Mouse (Mus musculus): ENCODE results near the gene Nf1.
A peak's percentile ranks its signal among the peaks of the same experiment; 100 is the strongest.

Nf1 gene

GRCm38 (mm10) chr11:79460756-79461450, 121.4 kb downstream of the Nf1 start:
- DNase-seq (ENCODE audit: low read depth) = no peak

GRCm38 (mm10) chr11:79468097-79468496, 128.6 kb downstream of the Nf1 start:
- no peak for DNase-seq (ENCODE audit: low read depth)

DNA sequence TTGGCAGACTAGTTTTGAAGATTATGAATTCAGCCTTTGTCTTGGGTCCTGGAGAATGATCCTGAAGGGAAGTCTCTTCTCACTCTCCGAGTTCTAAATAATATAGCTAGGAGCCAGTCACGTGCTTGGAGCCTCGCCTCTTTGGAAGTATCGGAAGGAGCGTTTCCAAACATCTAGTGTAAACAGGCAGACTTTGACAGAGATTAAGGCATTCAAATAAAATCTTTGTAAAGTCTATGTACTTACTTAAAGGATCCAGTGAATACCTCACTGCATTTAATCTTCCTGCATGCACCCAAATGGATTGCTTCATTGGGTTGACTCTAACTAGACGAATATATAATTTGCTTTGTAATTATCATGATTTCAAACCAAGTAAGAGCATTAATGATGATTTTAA, 143.9 kb downstream of the Nf1 start:
- no peak for DNase-seq (ENCODE audit: low read depth)

- no peak for DNase-seq (ENCODE audit: low read depth)
Measured at GRCm38 (mm10) chr11:79483876-79484528, 144.5 kb downstream of the Nf1 start.

GRCm38 (mm10) chr11:79484721-79485120, 145.2 kb downstream of the Nf1 start:
- no peak for DNase-seq (ENCODE audit: low read depth)

GRCm38 (mm10) chr11:79494976-79495800, 155.7 kb downstream of the Nf1 start:
- DNase-seq (ENCODE audit: low read depth) = no peak

- no peak for DNase-seq (ENCODE audit: low read depth)
Measured at GRCm38 (mm10) chr11:79502917-79503316, 163.4 kb downstream of the Nf1 start.

DNA sequence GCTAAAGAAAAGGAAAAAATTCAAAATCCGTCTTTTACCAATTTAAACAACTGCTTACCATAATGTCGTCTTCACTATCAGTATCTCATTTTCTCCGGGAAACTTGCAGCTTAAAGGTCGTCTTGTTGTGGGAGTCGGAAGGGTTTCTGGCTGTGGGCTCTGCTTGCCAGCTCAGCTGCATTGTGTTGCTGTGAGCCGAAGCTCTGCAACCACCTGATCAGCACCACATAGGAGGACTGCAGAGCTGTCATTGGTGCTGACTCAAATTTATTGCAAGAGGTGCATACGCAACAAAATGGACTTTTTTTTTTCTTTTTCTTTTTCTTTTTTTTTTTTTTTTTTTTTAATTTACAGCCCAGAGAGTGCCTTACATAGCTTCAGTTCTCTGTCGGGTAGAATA, 164.4 kb downstream of the Nf1 start, which contains the start of gene Omg:
Omg (minus strand) TSS at position 240 of the 400 bp plus-strand sequence.
- DNase-seq (ENCODE audit: low read depth) = no peak

DNA sequence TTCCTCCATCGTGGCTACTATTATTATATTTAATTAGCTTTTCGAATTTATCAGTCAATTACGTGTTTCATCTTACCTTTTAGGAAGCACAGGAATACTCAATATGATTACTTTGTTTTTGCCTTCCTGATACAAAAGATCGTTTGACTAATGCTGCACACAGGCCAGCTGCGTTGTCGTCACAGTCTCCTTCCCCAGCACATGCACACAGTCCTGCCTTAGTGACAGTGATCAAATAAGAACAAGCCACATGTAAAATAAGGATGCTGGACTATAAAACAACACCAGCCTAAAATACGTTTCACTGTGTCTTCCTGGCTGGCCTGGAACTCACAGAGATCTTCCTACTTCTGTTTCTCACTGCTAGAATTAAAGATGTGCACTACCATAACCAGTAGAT, 165.0 kb downstream of the Nf1 start:
- DNase-seq (ENCODE audit: low read depth) = no peak

GRCm38 (mm10) chr11:79511970-79512369, 172.5 kb downstream of the Nf1 start:
- DNase-seq (ENCODE audit: low read depth) = no peak

DNA sequence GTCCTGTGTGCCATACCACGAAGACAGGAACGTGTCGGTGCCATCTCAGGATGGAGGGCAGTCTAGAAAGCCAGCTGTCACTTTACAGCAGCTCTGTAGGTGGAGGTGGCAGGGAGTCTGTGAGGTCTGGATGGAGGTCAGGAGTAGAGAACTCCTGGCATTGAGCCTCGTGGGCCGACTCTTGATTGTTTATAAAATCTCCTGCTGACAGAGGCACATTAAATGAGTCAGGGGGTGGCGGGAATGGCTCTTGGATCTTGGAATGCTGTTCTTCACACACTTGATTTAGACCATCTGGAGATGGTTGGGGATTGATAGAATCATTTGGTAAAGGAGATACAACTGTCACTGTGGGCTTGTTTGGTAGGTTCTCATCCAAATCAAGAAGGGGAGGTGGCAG, 175.8 kb downstream of the Nf1 start:
- no peak for DNase-seq (ENCODE audit: low read depth)

- DNase-seq (ENCODE audit: low read depth) = no peak
Measured at GRCm38 (mm10) chr11:79515798-79516197, 176.3 kb downstream of the Nf1 start.

DNA sequence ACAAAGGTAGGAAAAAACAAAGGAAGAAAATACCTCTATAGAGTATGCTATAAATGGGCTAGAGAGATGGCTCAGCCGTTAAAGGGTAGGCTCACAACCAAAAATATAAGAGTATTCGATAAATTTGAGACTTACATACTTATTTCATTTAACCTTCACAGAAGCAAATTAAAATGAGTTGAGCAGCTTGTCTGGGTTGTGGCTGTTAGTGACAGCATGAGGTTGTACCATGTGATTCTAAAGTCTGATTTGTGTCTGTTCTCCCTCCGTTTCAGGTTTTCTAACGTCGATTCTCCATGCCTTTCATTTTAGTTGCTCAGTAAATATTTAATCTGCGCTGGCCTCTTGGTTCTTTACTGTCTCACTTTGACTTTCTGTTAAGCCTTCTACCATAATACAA, 179.8 kb downstream of the Nf1 start:
- no peak for DNase-seq (ENCODE audit: low read depth)

DNA sequence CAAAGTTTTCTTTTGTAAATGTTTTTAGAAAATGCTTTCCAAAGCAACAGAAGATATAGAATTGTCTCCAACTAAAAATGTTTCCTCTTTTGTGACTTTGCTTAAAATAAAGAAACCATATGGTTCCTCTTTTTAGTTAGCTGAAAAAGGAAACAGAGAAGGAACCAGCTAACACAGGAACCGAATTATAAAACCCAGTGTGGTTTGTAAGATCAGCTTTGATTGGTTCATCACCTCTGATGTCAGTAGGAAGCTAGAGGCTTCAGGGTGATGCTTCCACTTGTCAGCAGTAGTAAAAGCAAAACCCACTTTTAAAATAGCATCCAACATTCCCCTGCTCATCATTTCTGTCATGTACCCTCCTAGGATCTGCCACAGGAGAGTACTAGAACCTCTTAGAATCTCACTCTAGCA, 180.4 kb downstream of the Nf1 start:
- DNase-seq (ENCODE audit: low read depth) = peak; percentile 63

- DNase-seq (ENCODE audit: low read depth) = no peak
Measured at GRCm38 (mm10) chr11:79520772-79521171, 181.3 kb downstream of the Nf1 start.

DNA sequence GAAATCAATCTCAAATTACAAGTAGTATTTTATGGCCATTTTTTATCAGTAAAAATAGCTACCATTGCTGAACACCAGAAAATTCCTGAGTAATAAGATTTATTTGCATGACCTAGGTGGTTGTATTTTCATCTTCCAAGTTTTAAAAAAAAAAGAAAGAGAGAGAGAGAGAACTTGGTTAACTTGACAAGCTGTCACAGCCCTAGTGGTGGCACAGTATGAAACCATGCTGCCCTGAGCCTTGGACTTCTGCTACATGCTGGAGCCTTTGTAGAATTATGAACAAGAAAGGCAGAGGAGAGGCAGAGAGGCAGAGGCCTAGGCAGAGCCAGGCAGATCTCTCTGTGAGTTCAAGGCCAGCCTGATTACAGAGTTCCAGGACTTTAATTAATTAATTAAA, 182.4 kb downstream of the Nf1 start:
- no peak for DNase-seq (ENCODE audit: low read depth)

DNA sequence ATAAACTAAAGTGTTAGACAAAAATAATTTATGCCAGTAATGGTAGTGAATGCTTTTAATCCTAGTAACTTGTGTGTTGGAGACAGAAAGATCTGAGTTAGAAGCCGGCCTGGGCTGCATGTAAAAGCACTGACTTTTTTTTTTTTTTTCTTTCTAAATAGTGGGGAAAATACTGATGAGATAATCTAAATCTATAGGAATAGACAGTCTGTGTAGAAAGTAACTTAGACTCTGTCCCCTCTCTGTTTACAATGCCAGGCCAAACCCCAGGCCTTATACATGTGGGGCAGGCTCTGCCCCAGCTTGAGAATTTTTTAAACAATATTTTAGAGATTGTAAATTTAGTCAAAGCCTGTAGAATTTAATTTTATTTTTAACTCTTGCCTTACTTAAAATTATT, 183.5 kb downstream of the Nf1 start:
- DNase-seq (ENCODE audit: low read depth) = no peak

DNA sequence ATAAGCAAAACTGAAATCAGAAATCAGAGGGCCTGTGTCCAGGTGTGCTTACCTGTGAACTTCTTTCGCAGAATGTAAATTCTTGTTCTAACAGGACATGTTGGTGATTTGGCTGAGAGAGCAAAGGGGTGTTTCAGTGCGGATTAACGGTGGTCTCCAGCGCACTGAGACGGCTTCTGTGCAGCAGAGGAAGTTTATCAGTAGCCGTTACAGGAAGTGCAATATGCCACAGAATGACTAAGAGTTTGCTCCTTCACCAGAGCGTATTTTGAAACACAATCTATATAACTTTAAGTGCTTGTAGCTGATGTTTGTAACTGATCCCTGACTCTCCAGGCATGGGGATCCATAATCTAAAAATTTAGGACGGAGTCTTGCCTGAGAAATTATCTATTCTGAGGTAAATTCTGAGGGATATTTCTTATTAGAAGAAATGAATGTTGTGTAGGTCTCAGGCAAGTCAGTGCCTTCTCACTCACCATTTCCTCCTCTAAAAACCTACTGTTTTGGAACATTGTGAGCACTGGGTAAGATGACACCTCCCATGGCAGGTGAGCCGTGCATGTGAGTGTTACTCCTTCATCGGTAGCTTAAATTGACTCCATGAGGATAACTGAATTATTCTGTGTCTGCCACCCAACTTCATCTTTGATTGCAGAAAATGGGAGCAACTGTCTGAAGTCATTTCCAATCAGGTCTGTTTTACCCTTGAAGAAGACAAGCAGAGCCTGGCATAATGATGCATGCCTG, 184.2 kb downstream of the Nf1 start, which contains the start of gene Evi2b:
Evi2b (minus strand) TSS at position 203 of the 750 bp plus-strand sequence.
- peak; percentile 54 for DNase-seq (ENCODE audit: low read depth)

GRCm38 (mm10) chr11:79524310-79524575, 184.8 kb downstream of the Nf1 start:
- no peak for DNase-seq (ENCODE audit: low read depth)

DNA sequence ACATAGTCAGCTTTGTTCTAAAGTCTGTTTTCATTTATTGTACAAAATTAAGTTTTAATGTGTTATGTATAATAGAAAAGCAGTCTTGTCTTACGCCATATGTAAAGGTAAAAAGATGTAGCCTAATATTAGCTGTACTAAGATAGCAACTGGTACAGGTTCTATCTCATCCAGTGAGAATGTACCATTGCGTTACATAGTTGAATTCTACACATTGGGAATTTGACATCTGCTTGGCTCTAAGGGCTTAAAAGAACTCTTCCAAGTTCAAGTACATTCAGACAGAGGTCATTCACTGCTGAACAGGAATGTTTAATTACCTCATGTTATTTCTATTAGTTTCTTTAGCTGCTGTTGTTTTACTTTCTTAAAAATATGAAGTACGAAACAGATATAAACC, 187.1 kb downstream of the Nf1 start:
- DNase-seq (ENCODE audit: low read depth) = no peak

DNA sequence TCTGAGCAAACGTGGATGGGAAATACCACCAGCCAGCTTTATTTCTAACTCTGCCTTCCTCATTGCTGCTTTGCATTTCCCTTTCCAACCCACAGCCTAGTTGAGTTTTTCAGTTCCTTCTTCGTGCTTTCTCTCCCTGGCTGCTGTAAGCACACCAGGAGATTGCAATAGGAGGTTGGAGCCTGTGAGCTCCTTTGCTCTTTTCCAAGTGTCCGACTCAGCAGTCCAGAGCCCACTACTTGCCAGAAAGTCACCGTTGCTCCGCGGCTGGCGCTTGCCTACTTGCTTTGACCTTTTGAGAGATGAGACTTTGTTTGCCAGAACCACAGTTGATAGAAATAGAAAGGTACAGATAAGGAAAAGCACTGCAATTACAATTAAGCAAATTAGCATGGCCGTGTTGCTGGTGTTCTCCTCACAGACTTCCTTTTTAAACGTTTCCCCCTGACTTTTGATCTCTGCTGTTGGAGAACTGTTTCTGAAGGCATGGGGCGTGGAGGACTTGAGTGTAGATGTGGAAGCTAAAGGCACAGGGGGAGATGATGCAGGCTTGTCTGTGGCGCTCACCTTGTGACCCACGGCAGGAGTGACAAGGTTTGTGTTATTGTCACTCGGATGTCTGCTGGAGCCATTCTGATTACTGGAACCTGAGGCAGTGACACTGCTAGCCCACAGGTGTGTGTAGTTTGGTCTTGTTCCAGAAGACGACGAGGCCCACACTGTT, 187.7 kb downstream of the Nf1 start:
- no peak for DNase-seq (ENCODE audit: low read depth)

Measured in c-Kit-positive CD71-negative TER-119-negative erythroid progenitor cells, embryonic 14.5 days (primary cell).